Mouse (Mus musculus): Measurements from ENCODE around the gene Rps10. TPM values are rescaled to one million over a fixed set of nuclear protein-coding genes. Genes with fewer than 3 reads are reported as not detected.
"Not testable (repeated sequence)": the region's sequence is repeated elsewhere in the genome, so short reads cannot be mapped to it uniquely, and the experiment has no call there.

Gene Rps10
- polyA plus RNA-seq, 1 experiment from 2014 or later = 563 TPM

DNA sequence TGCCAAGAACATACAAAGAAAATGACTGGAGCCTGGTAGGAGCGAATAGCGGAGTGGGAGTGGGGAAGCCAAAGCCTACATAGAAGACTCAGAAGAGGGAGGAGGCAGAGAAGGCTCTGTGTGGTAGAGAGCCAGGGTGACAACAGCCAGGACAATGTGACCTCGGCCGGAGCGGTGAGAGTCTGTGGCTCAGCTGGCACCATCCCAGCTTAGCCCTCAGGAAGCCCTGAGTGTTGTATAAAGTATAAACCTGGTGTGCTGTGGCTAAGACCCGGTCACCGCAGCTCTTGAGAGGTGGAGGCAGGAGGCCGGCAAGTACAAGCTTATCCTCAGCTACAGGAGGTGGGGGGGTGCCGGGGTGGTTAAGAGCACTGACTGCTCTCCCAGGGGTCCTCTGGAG lies 864 bp upstream of the Rps10 start:
- H3K27ac ChIP-seq (replicated peaks; ENCODE audit: low read depth, low read length) = no peak overlapping the region
- no peak overlapping the region for H3K4me2 ChIP-seq (ENCODE audit: low read length)
- DNase-seq (no peak), ATAC-seq (ENCODE audit: low FRiP score, low TSS enrichment) (no peak)
- H3K9me3 ChIP-seq (ENCODE audit: control insufficient read depth, low read length) = no peaks in the 10 kb centered on the region
- H3K36me3 ChIP-seq (ENCODE audit: control insufficient read depth, insufficient read depth, low read length) = peaks cover 14% of the 10 kb centered on the region
- peaks cover 12% of the 10 kb centered on the region for H3K4me1 ChIP-seq (ENCODE audit: control insufficient read depth, insufficient read depth, low read length)
- 69% methylated on average over 9 of the region's 9 CpGs for WGBS
- H3K9ac ChIP-seq (replicated peaks; ENCODE audit: low read length) = no peak overlapping the region
- no peak overlapping the region for H3K4me3 ChIP-seq (replicated peaks; ENCODE audit: low read depth, low read length)
- H3K27me3 ChIP-seq (ENCODE audit: control insufficient read depth, insufficient read depth, low read length) = no peaks in the 10 kb centered on the region

GRCm38 (mm10) chr17:27635575-27635903 lies 930 bp downstream of the Rps10 start:
- not testable (repeated sequence) for DNase-seq; H3K9me3 ChIP-seq (ENCODE audit: control insufficient read depth, low read length); H3K27me3 ChIP-seq (ENCODE audit: control insufficient read depth, insufficient read depth, low read length)
- peaks cover 32% of the 10 kb centered on the region for H3K36me3 ChIP-seq (ENCODE audit: control insufficient read depth, insufficient read depth, low read length)
- peak overlapping the region; percentile 47; the same call in 1 of the 2 replicates for H3K9ac ChIP-seq (replicated peaks; ENCODE audit: low read length)
- H3K4me2 ChIP-seq (ENCODE audit: low read length) = peak overlapping the region; percentile 71
- ATAC-seq (ENCODE audit: low FRiP score, low TSS enrichment) = peak; percentile 12; the same call in 1 of the 2 replicates
- WGBS = 48% methylated on average over 9 of the region's 9 CpGs
- peak overlapping the region; percentile 88 for H3K27ac ChIP-seq (replicated peaks; ENCODE audit: low read depth, low read length)
- peaks cover 11% of the 10 kb centered on the region for H3K4me1 ChIP-seq (ENCODE audit: control insufficient read depth, insufficient read depth, low read length)
- H3K4me3 ChIP-seq (replicated peaks; ENCODE audit: low read depth, low read length) = peak overlapping the region; percentile 82

DNA sequence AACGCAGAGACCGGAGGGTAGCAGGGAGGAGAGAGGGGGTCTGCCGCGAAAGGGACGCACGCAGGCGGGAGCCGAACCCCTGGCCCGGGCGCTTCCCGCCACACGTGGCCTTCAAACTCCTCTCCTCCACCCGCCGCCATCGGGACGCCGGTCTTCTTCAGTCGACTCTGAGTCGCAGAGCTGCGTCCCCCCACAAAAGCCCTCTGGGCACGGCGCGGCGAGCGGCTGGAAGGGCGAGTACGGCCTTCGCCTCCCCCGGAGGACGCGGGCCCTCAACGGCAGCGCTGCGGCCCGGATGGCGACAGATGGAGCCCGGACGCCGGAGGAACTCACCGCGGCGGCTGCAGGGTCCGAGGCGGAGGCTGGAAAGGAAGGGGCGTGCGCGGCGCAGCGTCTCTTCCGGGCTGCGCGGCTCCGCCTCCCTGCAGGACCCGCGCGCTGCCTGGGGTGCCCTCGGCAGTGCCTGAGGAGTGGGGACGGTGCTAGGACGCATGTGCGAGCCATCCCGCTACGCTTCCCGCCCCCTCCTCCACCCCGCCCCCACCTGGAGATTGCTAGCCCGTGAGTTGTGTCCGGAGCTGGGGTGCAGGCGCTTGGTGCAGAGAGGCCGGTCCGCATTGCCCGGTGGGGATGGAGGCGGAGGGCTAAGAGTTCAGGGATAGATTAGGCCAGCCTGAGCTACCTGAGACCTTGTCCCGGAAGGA lies 1.4 kb downstream of the Rps10 start, which contains the start of gene RPS10-NUDT3:
RPS10-NUDT3 (minus strand) TSS at position 352 of the 704 bp plus-strand sequence.
- Histone ChIP-seq H3K4me2 (ENCODE audit: low read length) (peak within 1 kb of the TSS; percentile 71), H3K27me3 (ENCODE audit: control insufficient read depth, insufficient read depth, low read length) (no peaks in the 10 kb centered on the region), H3K4me3 (replicated peaks; ENCODE audit: low read depth, low read length) (peak within 1 kb of the TSS; percentile 82), H3K36me3 (ENCODE audit: control insufficient read depth, insufficient read depth, low read length) (peaks cover 37% of the 10 kb centered on the region), H3K4me1 (ENCODE audit: control insufficient read depth, insufficient read depth, low read length) (peaks cover 11% of the 10 kb centered on the region), H3K9me3 (ENCODE audit: control insufficient read depth, low read length) (no peaks in the 10 kb centered on the region), H3K27ac (replicated peaks; ENCODE audit: low read depth, low read length) (peak within 1 kb of the TSS; percentile 88), H3K9ac (replicated peaks; ENCODE audit: low read length) (peak within 1 kb of the TSS; percentile 88)
- under 1% methylated on average over 72 of the region's 72 CpGs for WGBS
- peak; percentile 97 for DNase-seq
- peak; percentile 97 for ATAC-seq (ENCODE audit: low FRiP score, low TSS enrichment)

- 59% methylated on average over 2 of the region's 2 CpGs for WGBS
Observed at GRCm38 (mm10) chr17:27629249-27630020, 7.0 kb downstream of the Rps10 start.

GRCm38 (mm10) chr17:27628376-27628775 lies 8.1 kb downstream of the Rps10 start:
- no peak overlapping the region for H3K27ac ChIP-seq (replicated peaks; ENCODE audit: low read depth, low read length)
- ATAC-seq (ENCODE audit: low FRiP score, low TSS enrichment) (no peak), DNase-seq (no peak)
- 89% methylated on average over 8 of the region's 8 CpGs for WGBS
- H3K27me3 ChIP-seq (ENCODE audit: control insufficient read depth, insufficient read depth, low read length) = no peaks in the 10 kb centered on the region
- peaks cover 13% of the 10 kb centered on the region for H3K4me1 ChIP-seq (ENCODE audit: control insufficient read depth, insufficient read depth, low read length)
- H3K36me3 ChIP-seq (ENCODE audit: control insufficient read depth, insufficient read depth, low read length) = peaks cover 38% of the 10 kb centered on the region
- no peak overlapping the region for H3K4me3 ChIP-seq (replicated peaks; ENCODE audit: low read depth, low read length)
- no peaks in the 10 kb centered on the region for H3K9me3 ChIP-seq (ENCODE audit: control insufficient read depth, low read length)
- no peak overlapping the region for H3K9ac ChIP-seq (replicated peaks; ENCODE audit: low read length)
- no peak overlapping the region for H3K4me2 ChIP-seq (ENCODE audit: low read length)

More at GRCm38 (mm10) chr17:27629249-27630020, 7.0 kb downstream of the Rps10 start:
- H3K4me2 ChIP-seq (ENCODE audit: low read length) = no peak overlapping the region
- no peaks in the 10 kb centered on the region for H3K27me3 ChIP-seq (ENCODE audit: control insufficient read depth, insufficient read depth, low read length)
- no peak overlapping the region for H3K27ac ChIP-seq (replicated peaks; ENCODE audit: low read depth, low read length)
- H3K4me1 ChIP-seq (ENCODE audit: control insufficient read depth, insufficient read depth, low read length) = peaks cover 15% of the 10 kb centered on the region
- no peaks in the 10 kb centered on the region for H3K9me3 ChIP-seq (ENCODE audit: control insufficient read depth, low read length)
- ATAC-seq (ENCODE audit: low FRiP score, low TSS enrichment) (no peak), DNase-seq (peak; percentile 93)
- no peak overlapping the region for H3K9ac ChIP-seq (replicated peaks; ENCODE audit: low read length)
- H3K36me3 ChIP-seq (ENCODE audit: control insufficient read depth, insufficient read depth, low read length) = peaks cover 41% of the 10 kb centered on the region
- no peak overlapping the region for H3K4me3 ChIP-seq (replicated peaks; ENCODE audit: low read depth, low read length)

DNA sequence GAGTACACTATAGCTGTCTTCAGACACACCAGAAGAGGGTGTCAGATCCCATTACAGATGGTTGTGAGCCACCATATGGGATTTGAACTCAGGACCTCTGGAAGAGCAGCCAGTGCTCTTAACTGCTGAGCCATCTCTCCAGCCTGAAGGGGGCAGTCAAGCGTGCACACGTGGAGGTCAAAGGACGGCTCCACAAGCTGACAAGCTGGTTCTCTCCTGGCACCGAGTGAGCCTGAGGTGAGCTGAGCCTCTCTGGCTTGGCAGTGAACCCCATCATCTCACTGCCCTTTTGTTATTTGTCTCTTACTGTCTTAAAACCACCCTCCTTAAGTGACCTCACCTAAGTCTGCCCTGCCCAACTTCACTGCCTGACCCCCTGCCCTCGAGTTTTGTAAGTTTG lies 9.0 kb downstream of the Rps10 start:
- no peak overlapping the region for H3K4me3 ChIP-seq (replicated peaks; ENCODE audit: low read depth, low read length)
- DNase-seq = no peak
- H3K27me3 ChIP-seq (ENCODE audit: control insufficient read depth, insufficient read depth, low read length) = no peaks in the 10 kb centered on the region
- WGBS = 37% methylated on average over 5 of the region's 5 CpGs
- H3K36me3 ChIP-seq (ENCODE audit: control insufficient read depth, insufficient read depth, low read length) = peaks cover 28% of the 10 kb centered on the region
- H3K9ac ChIP-seq (replicated peaks; ENCODE audit: low read length) = no peak overlapping the region
- ATAC-seq (ENCODE audit: low FRiP score, low TSS enrichment) = no peak
- peaks cover 11% of the 10 kb centered on the region for H3K4me1 ChIP-seq (ENCODE audit: control insufficient read depth, insufficient read depth, low read length)
- no peak overlapping the region for H3K4me2 ChIP-seq (ENCODE audit: low read length)
- no peak overlapping the region for H3K27ac ChIP-seq (replicated peaks; ENCODE audit: low read depth, low read length)
- H3K9me3 ChIP-seq (ENCODE audit: control insufficient read depth, low read length) = no peaks in the 10 kb centered on the region

DNA sequence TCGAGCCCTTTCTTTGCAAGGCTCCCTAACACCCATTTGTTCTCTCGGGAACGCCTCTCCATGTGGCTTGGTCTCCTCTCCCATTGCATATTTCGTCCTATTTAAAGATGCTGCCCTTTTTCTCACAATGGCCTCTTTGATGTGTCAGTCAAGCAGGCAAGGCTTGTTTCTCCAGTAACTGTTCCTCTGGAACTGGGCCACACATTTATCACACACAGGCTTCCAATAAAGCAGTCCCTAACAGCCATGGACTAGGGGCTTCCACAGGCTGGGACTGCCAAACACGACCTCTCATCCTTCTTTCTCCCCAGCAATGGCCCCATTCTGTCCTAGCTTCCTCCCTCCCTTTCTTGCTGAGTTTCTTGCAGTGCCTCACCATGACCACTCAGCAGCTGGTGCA lies 9.8 kb downstream of the Rps10 start:
- Histone ChIP-seq H3K4me3 (replicated peaks; ENCODE audit: low read depth, low read length) (no peak overlapping the region), H3K4me1 (ENCODE audit: control insufficient read depth, insufficient read depth, low read length) (peaks cover 11% of the 10 kb centered on the region), H3K36me3 (ENCODE audit: control insufficient read depth, insufficient read depth, low read length) (peaks cover 21% of the 10 kb centered on the region), H3K27me3 (ENCODE audit: control insufficient read depth, insufficient read depth, low read length) (no peaks in the 10 kb centered on the region), H3K9me3 (ENCODE audit: control insufficient read depth, low read length) (no peaks in the 10 kb centered on the region), H3K9ac (replicated peaks; ENCODE audit: low read length) (no peak overlapping the region), H3K27ac (replicated peaks; ENCODE audit: low read depth, low read length) (peak overlapping the region; percentile 14; the same call in 1 of the 2 replicates), H3K4me2 (ENCODE audit: low read length) (no peak overlapping the region)
- WGBS = 4% methylated on average over 5 of the region's 5 CpGs
- peak; percentile 70 for DNase-seq
- ATAC-seq (ENCODE audit: low FRiP score, low TSS enrichment) = peak; percentile 38; the same call in 1 of the 2 replicates

- WGBS = 36% methylated on average over 7 of the region's 7 CpGs
- Histone ChIP-seq H3K4me3 (replicated peaks; ENCODE audit: low read depth, low read length) (no peak overlapping the region), H3K27ac (replicated peaks; ENCODE audit: low read depth, low read length) (no peak overlapping the region), H3K4me2 (ENCODE audit: low read length) (no peak overlapping the region), H3K4me1 (ENCODE audit: control insufficient read depth, insufficient read depth, low read length) (peaks cover 18% of the 10 kb centered on the region), H3K9me3 (ENCODE audit: control insufficient read depth, low read length) (no peaks in the 10 kb centered on the region), H3K36me3 (ENCODE audit: control insufficient read depth, insufficient read depth, low read length) (peaks cover 10% of the 10 kb centered on the region), H3K9ac (replicated peaks; ENCODE audit: low read length) (no peak overlapping the region), H3K27me3 (ENCODE audit: control insufficient read depth, insufficient read depth, low read length) (no peaks in the 10 kb centered on the region)
- no peak for DNase-seq
- no peak for ATAC-seq (ENCODE audit: low FRiP score, low TSS enrichment)
Observed at GRCm38 (mm10) chr17:27625455-27626251, 10.8 kb downstream of the Rps10 start.
